Mouse (Mus musculus) heart, postnatal 0 days (tissue): ENCODE measurements at regions not wholly inside any gene's neighbourhood (a gene's known extent, or its start where the extent isn't known, plus 50 kb on each side); places are given as distances from the start of the nearest gene placed in this dataset.

Experiments used
- ATAC-seq: fragments of 200-750 bp; cut with Nextera tagmentation; 2 replicates; pipeline ENCODE4 v1.8.0; 2017; ENCODE audit warnings: low read depth, moderate number of reproducible peaks, moderate library complexity; ENCODE audit not compliant: insufficient read depth
- DNase-seq: peaks from one replicate; pipeline ENCODE4 v3.0.0-alpha.2; 2016; ENCODE audit warnings: low spot score
- H3K27ac ChIP-seq: fragments of 300-500 bp; sonication (generic); 2 replicates; pipeline ENCODE4 v1.5.1; 2014; ENCODE audit warnings: low read depth, mild to moderate bottlenecking
- H3K27me3 ChIP-seq: fragments of 300-500 bp; sonication (generic); 2 replicates; pipeline ENCODE4 v1.6.1; 2014; ENCODE audit warnings: low read length, mixed read lengths; ENCODE audit not compliant: control insufficient read depth, insufficient read depth
- H3K36me3 ChIP-seq: fragments of 300-500 bp; sonication (generic); replicated peaks from 2 replicates; pipeline ENCODE4 v1.6.1; 2014; ENCODE audit warnings: low read length, mixed read lengths; ENCODE audit not compliant: control insufficient read depth, insufficient read depth
- H3K4me1 ChIP-seq: fragments of 300-500 bp; sonication (generic); 2 replicates; pipeline ENCODE4 v1.6.1; 2014; ENCODE audit warnings: antibody characterized with exemption; ENCODE audit not compliant: control insufficient read depth, insufficient read depth
- H3K4me2 ChIP-seq: fragments of 300-500 bp; sonication (generic); 2 replicates; pipeline ENCODE4 v1.6.1; 2014; ENCODE audit warnings: low read depth, mild to moderate bottlenecking, low read length, moderate library complexity
- H3K4me3 ChIP-seq: fragments of 300-500 bp; sonication (generic); 2 replicates; pipeline ENCODE4 v1.5.1; 2014; ENCODE audit warnings: low read depth, low read length
- H3K9ac ChIP-seq: fragments of 300-500 bp; sonication (generic); replicated peaks from 2 replicates; pipeline ENCODE4 v1.6.1; 2014; ENCODE audit warnings: low read depth, low read length, mixed read lengths
- H3K9me3 ChIP-seq: fragments of 300-500 bp; sonication (generic); replicated peaks from 2 replicates; pipeline ENCODE4 v1.6.1; 2016; ENCODE audit warnings: low read length; ENCODE audit not compliant: control insufficient read depth
- CTCF ChIP-seq: IDR thresholded peaks from 2 replicates; pipeline ENCODE4 v1.5.1; 2016; ENCODE audit warnings: antibody characterized with exemption, control low read depth, low read depth
- EP300 ChIP-seq: IDR thresholded peaks from 2 replicates; pipeline ENCODE4 v1.6.1; 2016; ENCODE audit warnings: antibody characterized with exemption, low read depth
- WGBS: fragments of 180-500 bp; shearing (Covaris S2); extraction: QIAGEN DNeasy Blood & Tissue Kit; methylation state at CpG from one replicate; pipeline ENCODE4 v1.1.7; 2014; 5-methylcytosine and 5-hydroxymethylcytosine counted together

- 44% methylated on average over 5 of the region's 5 CpGs for WGBS
- Histone ChIP-seq H3K36me3 (no peaks in the 10 kb centered on the region), H3K9ac (no peak overlapping the region), H3K27ac (no peak overlapping the region), H3K4me2 (no peak overlapping the region), H3K27me3 (no peaks in the 10 kb centered on the region), H3K4me1 (no peaks in the 10 kb centered on the region), H3K9me3 (no peaks in the 10 kb centered on the region), H3K4me3 (no peak overlapping the region)
- DNase-seq (no peak), ATAC-seq (no peak)
- TF ChIP-seq CTCF: no peak
- TF ChIP-seq EP300: no peak
These were observed 101.2 kb upstream of the Cited2 start for GRCm38 (mm10) chr10:17621703-17622385.

DNA sequence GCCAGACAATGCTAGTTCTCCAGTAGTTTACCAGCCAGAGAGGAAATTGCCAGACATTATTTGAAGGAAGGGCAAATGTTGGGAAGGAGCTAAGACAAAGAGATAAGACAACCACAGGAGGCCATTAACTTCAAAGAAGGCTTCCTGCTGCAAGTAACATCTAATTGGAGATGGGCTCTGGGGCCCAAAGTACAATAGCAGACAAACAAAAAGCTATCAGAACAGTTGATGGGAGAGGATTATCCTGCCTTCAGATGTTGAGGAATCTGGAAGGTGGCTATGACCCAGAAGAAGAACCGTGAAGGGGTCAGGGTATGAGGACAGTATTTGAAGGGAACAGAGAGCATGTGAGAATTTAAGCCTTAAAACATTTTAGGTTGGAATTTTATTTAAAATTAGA lies 100.2 kb upstream of the Cited2 start:
- no peaks in the 10 kb centered on the region for H3K27me3 ChIP-seq
- DNase-seq (no peak), ATAC-seq (no peak)
- H3K9ac ChIP-seq: no peak overlapping the region
- no peak overlapping the region for H3K27ac ChIP-seq
- no peak for TF ChIP-seq CTCF
- no peak overlapping the region for H3K4me2 ChIP-seq
- H3K4me1 ChIP-seq: no peaks in the 10 kb centered on the region
- no peaks in the 10 kb centered on the region for H3K9me3 ChIP-seq
- WGBS: 59% methylated on average over 1 of the region's 1 CpGs
- H3K36me3 ChIP-seq: no peaks in the 10 kb centered on the region
- H3K4me3 ChIP-seq: no peak overlapping the region

DNA sequence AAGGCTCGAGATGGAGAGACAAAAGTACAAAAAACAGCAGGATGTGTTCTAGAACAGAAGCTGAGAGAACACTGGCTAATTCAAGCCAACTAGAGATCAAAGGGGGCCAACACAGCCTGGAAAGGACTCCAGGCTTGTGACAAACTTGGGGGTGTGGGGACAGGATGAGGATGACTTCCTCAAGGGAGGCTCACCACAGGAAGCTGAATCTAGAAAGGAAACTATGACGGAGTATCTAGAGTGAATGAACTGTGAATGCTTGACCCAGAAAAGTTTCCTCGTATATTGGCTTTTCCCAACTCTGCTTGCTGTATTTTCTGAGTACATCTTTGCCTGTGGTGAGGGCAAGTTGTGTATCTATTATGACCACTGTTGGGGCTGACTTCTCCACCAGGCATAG lies 93.3 kb upstream of the Cited2 start:
- no peak for ATAC-seq
- TF ChIP-seq CTCF (no peak), EP300 (no peak)
- WGBS: 64% methylated on average over 3 of the region's 3 CpGs

GRCm38 (mm10) chr10:17630861-17631581 lies 92.0 kb upstream of the Cited2 start:
- H3K36me3 ChIP-seq: no peaks in the 10 kb centered on the region
- no peak overlapping the region for H3K4me3 ChIP-seq
- H3K27me3 ChIP-seq: no peaks in the 10 kb centered on the region
- no peak for DNase-seq
- no peak overlapping the region for H3K9ac ChIP-seq
- H3K4me2 ChIP-seq: no peak overlapping the region
- no peak for TF ChIP-seq CTCF
- no peak for TF ChIP-seq EP300
- H3K4me1 ChIP-seq: no peaks in the 10 kb centered on the region
- no peak overlapping the region for H3K27ac ChIP-seq
- no peak for ATAC-seq
- no peaks in the 10 kb centered on the region for H3K9me3 ChIP-seq
- WGBS: 84% methylated on average over 4 of the region's 4 CpGs

More for the DNA sequence above, 93.3 kb upstream of the Cited2 start:
- Histone ChIP-seq H3K36me3 (no peaks in the 10 kb centered on the region), H3K9me3 (no peaks in the 10 kb centered on the region), H3K4me1 (no peaks in the 10 kb centered on the region), H3K4me3 (no peak overlapping the region), H3K27ac (no peak overlapping the region), H3K9ac (no peak overlapping the region), H3K27me3 (no peaks in the 10 kb centered on the region), H3K4me2 (no peak overlapping the region)
- DNase-seq: no peak

DNA sequence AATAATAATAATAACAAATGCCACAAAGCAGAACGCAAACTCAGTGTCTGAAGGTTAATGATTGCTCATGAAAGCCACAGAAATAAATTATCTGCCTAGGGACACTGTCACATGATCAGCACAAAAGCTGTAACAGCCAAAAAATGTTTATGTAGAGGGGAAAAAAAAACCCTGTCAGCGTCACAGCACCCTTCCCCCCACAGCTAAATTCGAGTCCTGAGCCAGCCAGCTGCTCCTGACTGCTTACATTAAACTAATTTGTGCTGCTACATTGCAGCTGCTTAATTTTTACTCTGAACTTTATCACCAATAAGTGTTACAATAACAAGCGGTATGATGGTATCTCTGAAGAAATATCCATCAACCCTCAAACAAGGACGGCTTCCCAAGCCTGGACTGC lies 91.2 kb upstream of the Cited2 start:
- Histone ChIP-seq H3K36me3 (no peaks in the 10 kb centered on the region), H3K4me3 (no peak overlapping the region), H3K27me3 (no peaks in the 10 kb centered on the region), H3K9ac (no peak overlapping the region), H3K27ac (no peak overlapping the region), H3K4me1 (no peaks in the 10 kb centered on the region), H3K9me3 (no peaks in the 10 kb centered on the region), H3K4me2 (no peak overlapping the region)
- TF ChIP-seq CTCF: no peak
- TF ChIP-seq EP300: no peak
- WGBS: 43% methylated on average over 5 of the region's 5 CpGs
- ATAC-seq: no peak
- no peak for DNase-seq
